Mouse (Mus musculus): Measurements from ENCODE around the gene Slit3. TPM values are rescaled to one million over a fixed set of nuclear protein-coding genes. Genes with fewer than 3 reads are reported as not detected.

Gene Slit3
- polyA plus RNA-seq, 3 experiments from 2014 or later = not detected

GRCm38 (mm10) chr11:35315449-35316028, 194.5 kb downstream of the Slit3 start:
- ATAC-seq = no peak

DNA sequence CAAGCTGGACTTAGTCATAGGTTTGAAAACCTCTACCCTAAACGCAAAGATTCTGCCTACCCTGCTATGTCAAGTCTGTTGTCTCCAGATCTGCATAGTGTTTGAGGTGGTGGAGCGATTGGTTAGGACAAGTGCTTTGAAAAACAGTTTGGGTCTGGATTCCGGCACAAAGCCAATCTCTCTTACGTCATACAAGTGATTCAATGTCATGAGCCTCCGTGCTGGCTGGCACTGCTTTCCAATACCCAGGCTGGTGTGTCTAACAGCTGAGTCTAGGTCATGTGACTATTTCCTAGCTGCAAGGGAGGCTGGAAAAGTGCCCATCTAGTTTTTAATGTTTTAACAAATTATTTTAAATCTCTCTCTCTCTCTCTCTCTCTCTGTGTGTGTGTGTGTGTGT, 196.2 kb downstream of the Slit3 start:
- ATAC-seq = no peak

GRCm38 (mm10) chr11:35317775-35318432, 196.9 kb downstream of the Slit3 start:
- ATAC-seq = no peak

DNA sequence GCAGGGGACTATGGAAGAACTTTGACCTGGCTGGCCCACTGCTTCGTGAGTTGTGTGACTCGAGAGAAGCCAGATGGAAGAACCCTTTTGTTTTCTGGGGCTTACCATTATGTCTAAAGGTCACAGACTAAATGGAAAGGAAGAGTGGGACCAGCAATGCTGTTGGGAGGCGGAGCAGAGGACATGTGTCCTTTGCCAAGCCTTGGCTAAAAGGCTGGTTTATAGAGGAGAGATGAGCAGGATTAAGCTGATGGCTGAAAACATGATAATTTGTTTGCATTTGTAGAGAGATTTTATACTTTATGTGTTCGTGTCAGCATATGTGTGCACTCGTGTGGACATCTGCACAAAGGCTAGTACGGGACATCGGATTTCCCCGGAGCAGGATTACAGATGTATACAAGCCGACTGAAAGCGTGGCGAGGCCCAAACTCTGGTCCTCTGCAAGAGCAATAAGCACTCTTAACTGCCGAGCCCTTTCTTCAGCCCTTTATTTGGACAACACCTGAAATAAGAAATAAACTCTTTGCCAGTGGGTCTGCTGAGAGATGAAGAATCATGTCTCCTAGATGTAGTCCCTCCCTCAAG, 197.5 kb downstream of the Slit3 start:
- ATAC-seq = no peak

- no peak for ATAC-seq
Observed at GRCm38 (mm10) chr11:35320518-35320917, 199.5 kb downstream of the Slit3 start.

- no peak for ATAC-seq
Observed at GRCm38 (mm10) chr11:35324397-35324796, 203.4 kb downstream of the Slit3 start.

DNA sequence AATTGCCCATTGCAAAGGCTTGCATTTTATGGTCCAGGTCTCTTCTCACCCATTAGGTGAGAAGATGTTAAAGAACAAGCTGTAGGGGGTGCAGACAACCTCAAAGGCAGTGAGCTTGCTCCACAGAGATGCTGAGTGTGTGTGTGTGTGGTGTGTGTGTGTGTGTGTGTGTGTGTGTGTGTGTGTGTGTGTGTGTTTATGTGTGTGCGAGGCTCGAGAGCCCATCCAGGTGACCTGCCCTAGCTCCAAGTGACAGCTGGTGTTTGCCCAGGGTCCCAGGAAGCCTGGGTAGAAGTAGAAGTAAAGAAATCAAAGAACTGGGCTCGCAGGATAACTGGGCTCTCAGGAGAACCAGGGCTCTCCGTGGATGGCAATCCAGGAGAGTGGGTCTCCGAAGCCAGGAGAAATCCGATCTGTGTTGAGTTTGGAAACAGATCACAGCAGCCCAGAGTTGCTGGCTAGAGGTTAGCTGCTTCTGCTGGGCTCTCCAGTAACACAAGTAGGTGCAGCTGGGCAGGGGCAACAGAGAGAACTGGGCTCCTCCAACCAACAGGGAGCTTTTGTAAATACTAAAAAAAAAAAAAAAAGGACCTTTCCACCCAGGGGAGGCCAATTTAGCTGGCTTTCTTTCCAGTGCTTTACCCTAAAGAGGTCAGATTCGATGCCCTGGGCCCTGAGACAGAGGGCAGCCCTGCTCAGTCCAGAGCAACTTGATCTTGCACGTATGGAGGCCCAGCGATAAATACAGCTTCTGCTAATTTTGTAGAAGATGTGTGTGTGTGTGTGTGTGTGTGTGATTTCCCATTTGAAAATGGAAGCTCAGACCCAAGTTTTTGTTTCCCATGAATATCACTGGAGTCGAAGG, 204.3 kb downstream of the Slit3 start:
- ATAC-seq = no peak

DNA sequence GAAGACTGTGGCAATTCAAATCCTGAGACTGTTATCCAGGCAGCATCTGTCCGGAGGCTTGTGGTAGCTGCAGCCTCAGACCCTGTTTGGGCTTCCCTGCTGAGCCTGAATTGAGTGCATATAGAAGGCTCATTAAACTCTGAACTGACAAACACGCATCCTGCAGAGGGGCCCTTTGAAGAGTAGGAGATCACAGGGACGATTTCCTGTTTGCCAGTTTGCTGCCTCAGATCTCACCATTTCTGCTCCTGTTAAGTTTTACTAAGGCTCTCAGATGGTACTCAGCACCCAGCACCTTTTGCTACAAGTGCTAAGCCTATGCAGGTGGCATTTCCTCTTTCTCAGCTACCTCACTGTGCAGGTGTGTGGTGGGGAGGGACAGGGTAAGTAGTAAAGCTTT, 205.3 kb downstream of the Slit3 start:
- no peak for ATAC-seq

DNA sequence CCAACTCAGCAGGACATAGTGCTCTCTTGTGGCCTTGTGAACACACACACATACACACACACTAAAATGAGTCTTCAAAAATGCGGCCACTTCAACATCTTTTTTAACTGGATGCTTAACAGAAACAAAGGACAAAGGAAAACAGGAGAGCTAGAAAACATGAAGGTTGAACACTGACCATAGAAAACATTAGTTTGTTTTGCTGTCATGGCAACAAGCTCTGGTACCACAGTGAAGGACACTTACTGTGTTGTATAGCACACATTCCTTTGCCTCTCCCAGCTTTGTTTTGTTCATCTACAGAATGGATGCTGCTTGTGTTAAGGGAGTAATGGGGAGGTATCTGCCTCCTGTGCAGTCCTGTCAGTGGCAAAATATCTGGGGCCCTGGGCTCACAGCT, 206.9 kb downstream of the Slit3 start:
- ATAC-seq = no peak

GRCm38 (mm10) chr11:35331476-35331875, 210.5 kb downstream of the Slit3 start:
- no peak for ATAC-seq

GRCm38 (mm10) chr11:35336558-35336957, 215.5 kb downstream of the Slit3 start:
- ATAC-seq = no peak

DNA sequence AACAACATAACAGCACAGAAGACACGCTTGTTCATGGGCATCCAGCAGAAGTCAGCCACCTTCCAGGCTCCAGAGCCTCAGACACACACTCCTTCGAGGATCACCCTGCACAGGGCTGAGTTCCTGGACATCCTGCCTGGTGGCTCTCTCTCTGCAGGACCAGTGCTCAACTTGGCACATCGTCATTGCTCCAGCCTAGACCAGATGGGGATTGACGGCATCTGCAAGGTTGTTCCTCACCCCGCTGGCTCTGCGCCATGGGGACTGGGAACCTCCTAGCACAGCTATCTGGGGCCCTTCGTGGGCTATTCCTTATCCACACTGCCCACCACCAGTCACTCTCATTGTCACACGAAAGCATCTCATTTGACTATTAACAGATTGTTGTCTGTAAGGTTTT, 216.5 kb downstream of the Slit3 start:
- no peak for ATAC-seq

DNA sequence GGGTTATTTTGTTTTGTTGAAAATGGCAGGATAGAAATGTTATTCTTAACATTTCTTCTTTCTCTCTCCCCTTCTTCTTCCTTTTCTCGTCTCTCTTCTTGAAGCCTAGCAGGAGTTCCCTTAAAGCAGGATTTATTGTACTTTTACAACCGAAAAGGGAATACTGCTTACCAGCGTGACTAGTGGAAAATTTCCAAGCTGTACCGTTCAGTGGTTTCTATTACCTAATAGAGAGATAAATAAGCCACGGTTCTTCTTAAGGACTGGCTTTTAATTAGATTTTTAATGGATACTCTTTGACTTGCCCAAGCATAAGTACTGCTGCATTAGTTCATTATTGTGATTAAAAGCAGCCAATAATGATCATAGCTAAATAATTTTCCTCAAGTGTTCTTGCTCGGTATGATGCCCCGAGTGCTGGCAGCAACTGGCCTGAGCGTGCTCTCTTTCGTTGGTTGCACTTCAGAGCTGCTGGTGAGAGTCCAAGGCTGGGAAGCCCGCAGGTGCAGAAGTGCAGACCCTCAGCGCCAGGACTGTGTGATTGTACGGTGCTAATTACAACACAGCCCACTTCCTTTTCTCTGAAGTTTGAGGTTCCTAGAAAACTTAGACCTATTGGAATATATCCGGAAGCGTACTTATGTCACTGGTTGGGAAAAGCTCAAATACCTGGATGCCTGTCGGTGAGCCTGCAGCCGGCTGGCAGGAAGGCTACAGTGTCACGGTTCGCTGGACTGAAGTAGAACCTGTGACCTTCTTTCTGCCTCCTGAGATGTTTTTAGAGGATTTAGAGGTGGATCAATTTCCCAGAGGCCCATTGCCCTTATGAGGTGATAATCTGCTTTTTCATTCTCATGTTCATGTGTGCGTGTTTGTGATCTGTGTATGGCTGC, 217.1 kb downstream of the Slit3 start:
- ATAC-seq = no peak

DNA sequence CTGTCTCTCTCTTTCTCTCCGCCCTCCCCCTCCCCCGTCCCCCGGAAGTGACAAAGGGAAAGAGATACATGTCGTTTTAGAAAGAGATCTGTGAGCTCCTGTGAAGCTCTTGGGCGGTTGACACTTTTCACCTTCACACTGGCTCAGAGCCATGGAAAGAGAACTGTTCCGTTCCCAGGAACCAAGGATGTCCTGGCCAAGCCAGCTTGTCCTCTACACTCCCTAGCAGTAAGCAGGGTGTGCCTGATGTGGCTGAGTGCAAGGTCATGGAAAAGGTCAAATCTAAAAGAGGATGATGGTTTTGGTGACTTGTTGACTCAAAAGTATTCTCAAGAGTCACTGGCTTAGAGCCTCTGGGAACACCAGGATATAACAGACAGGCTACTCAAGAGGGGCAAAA, 219.7 kb downstream of the Slit3 start:
- ATAC-seq = no peak

GRCm38 (mm10) chr11:35342486-35342885, 221.5 kb downstream of the Slit3 start:
- ATAC-seq = no peak

DNA sequence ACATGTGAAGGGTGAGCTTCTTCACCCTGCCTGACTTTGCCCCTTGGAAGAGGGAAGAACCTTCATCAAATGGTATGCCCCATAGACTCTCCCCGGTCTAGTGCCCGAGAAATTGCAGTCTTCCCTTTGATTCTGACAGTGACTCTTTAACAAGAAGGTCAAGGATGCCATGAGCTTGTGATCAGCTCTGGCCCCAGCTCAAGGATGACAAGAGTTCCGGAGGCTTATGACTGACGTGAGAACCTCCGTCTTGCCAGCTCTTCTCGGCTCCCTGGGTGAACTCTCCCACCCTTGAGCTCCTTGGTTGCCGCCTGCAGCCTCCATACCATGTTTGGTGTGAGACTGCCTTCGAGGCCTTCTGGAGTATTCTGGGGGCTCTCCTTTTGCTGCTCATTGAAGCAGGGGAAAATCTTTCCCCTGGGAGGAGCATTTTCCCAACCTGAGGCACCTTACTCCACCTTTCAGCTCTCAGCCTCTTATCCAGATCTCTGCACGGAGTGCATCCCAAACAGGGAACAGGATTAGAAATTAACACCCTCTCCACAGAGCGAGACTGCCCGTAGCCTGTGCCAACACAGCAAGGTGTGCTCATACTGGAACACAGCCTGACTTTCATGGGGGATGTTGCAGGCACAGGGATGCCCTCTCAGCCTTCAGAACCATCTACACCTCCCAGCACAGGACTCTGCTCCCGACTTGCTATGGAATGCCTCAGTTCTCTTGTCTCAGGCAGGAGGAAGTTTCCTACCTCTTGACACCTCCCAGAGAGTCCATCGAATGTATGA, 224.9 kb downstream of the Slit3 start:
- ATAC-seq = no peak

DNA sequence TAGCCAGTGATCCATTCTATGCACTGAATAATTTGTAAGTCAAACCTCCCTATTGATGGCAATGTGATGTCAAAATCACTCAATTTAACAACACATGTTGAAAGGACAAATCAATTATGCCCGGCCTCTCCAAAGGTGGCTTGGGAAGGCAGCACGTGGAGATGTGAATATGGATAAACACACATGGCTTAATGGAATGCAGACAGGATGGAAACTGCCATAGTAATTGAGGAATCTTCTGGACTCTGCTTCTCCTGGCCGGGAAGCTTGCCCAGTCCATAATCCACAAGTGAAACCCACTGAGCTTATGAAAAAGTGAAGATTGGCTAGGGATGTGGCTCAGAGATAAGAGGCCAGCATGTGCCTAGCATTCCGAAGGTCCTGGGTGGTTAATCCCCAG, 227.1 kb downstream of the Slit3 start:
- ATAC-seq = no peak

- no peak for ATAC-seq
Observed at GRCm38 (mm10) chr11:35350968-35351367, 229.9 kb downstream of the Slit3 start.

- no peak for ATAC-seq
Observed at GRCm38 (mm10) chr11:35351376-35351775, 230.4 kb downstream of the Slit3 start.

DNA sequence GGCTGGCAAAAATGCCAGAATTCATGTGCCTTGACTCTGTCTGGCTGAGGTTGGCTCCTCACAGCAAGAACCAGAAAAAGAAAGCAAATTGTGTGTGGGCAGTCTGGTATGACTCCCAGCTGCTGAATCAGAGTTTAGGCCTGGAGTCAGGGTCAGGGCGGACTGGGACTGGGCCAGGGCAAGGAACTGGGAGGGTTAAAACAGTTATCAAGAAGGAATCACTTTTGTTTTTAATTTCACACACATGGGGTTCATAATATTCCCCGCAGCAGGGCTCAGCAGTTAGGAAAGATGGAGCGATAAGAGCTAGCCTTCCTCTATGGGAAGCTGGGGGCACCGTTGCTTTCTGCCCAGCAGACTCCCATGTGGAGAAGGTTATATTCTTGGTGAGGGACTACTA, 234.8 kb downstream of the Slit3 start:
- no peak for ATAC-seq

DNA sequence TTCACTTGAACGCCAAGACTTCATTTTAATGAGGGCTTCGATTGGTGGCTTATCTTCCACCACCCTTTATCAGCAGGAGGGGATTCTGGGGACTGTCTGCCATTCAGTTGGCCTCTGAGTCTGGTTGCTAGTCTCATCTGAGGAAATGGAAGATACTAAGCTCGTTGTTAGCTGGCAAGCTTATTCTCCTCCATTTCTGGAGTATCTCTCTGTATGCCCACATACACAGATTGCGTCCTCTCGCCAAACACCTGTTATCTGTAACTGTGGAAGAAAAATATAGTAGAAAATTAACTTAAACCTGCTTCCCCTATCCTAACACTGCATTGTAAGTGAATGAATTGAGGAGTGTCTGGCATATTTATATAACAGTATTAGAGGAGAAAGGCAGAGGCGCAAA, 240.0 kb downstream of the Slit3 start:
- no peak for ATAC-seq

DNA sequence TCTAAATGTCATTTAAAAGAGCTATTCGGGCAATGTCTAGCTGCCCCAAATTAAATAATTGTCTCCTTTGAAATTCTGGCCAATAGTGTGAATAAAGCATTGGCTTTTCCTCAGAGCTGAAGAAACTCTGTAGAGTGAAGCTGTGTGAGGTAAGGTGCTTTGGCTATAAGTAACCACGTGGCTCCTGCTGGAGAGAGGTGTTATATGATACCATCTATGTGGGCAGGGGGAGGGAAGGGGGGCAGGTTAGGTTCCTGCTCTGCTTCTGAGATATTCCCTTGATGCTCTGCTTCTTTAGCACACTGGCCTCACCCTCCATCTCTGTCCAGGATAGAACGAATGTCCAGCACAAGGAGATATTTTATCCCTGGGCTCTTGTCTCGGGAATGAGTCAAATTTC, 242.0 kb downstream of the Slit3 start:
- no peak for ATAC-seq
